Comparison of ENCODE assay signal across 8 mouse cellular contexts in genomic region chr7:68976813-68977752, GRCm38 (mm10).
DNase-seq lines count a peak whose midpoint lies in the region; ATAC-seq lines count a peak whose summit lies in the region.

No protein-coding gene starts in this region.

- no peak overlapping the region for H3K4me2 ChIP-seq in hindbrain, embryonic 13.5 days
- no peak overlapping the region for H3K4me2 ChIP-seq in forebrain, embryonic 13.5 days
- H3K4me2 ChIP-seq in stomach, embryonic 16.5 days (ENCODE audit: low read depth, low read length): 0 out of 2 replicates have a peak overlapping the region, but pooled peaks have one; percentile 15

- DNase-seq in hindbrain, embryonic 10.5 days (ENCODE audit: low spot score): peak; percentile 46
- DNase-seq in ZHBTc4 (ENCODE audit: low read depth, low spot score): peak; percentile 18
- DNase-seq in kidney, postnatal 14 days: peak; percentile 76
- DNase-seq in lung, postnatal 10 days: peak; percentile 78

- H3K9ac ChIP-seq in hindbrain, embryonic 13.5 days: no peak overlapping the region
- no peak overlapping the region for H3K9ac ChIP-seq in forebrain, embryonic 13.5 days
- no peak overlapping the region for H3K9ac ChIP-seq in stomach, embryonic 16.5 days (ENCODE audit: low read length)

- no peaks in the 10 kb centered on the region for H3K36me3 ChIP-seq in hindbrain, embryonic 10.5 days
- no peaks in the 10 kb centered on the region for H3K36me3 ChIP-seq in hindbrain, embryonic 13.5 days
- H3K36me3 ChIP-seq in forebrain, embryonic 13.5 days (ENCODE audit: poor library complexity, severe bottlenecking): no peaks in the 10 kb centered on the region
- H3K36me3 ChIP-seq in stomach, embryonic 16.5 days (ENCODE audit: control insufficient read depth, insufficient read depth, low read length): no peaks in the 10 kb centered on the region

- peaks cover 36% of the 10 kb centered on the region for H3K4me1 ChIP-seq in hindbrain, embryonic 10.5 days (replicated peaks)
- peaks cover 14% of the 10 kb centered on the region; the same call in 1 of the 2 replicates for H3K4me1 ChIP-seq in hindbrain, embryonic 13.5 days (replicated peaks)
- H3K4me1 ChIP-seq in forebrain, embryonic 13.5 days: peaks cover 27% of the 10 kb centered on the region
- H3K4me1 ChIP-seq in stomach, embryonic 16.5 days (ENCODE audit: control insufficient read depth, insufficient read depth, low read length): no peaks in the 10 kb centered on the region

- peak overlapping the region; percentile 67; the same call in 1 of the 2 replicates for H3K27ac ChIP-seq in hindbrain, embryonic 10.5 days
- no peak overlapping the region for H3K27ac ChIP-seq in hindbrain, embryonic 13.5 days
- no peak overlapping the region for H3K27ac ChIP-seq in forebrain, embryonic 13.5 days
- H3K27ac ChIP-seq in stomach, embryonic 16.5 days (ENCODE audit: low read length): no peak overlapping the region

- H3K9me3 ChIP-seq in hindbrain, embryonic 10.5 days: no peaks in the 10 kb centered on the region
- H3K9me3 ChIP-seq in hindbrain, embryonic 13.5 days: no peaks in the 10 kb centered on the region
- no peaks in the 10 kb centered on the region for H3K9me3 ChIP-seq in forebrain, embryonic 13.5 days (replicated peaks)
- no peaks in the 10 kb centered on the region for H3K9me3 ChIP-seq in stomach, embryonic 16.5 days (replicated peaks; ENCODE audit: control insufficient read depth, low read length)

- H3K4me3 ChIP-seq in hindbrain, embryonic 10.5 days: no peak overlapping the region
- no peak overlapping the region for H3K4me3 ChIP-seq in hindbrain, embryonic 13.5 days
- H3K4me3 ChIP-seq in forebrain, embryonic 13.5 days: no peak overlapping the region
- no peak overlapping the region for H3K4me3 ChIP-seq in stomach, embryonic 16.5 days (replicated peaks; ENCODE audit: low read length)

- H3K27me3 ChIP-seq in hindbrain, embryonic 10.5 days (ENCODE audit: insufficient read depth, poor library complexity, severe bottlenecking): no peaks in the 10 kb centered on the region; the same call in 1 of the 2 replicates
- 0 out of 2 replicates have a peak, but pooled peaks cover 6% of the 10 kb centered on the region for H3K27me3 ChIP-seq in hindbrain, embryonic 13.5 days
- no peaks in the 10 kb centered on the region; the same call in 1 of the 2 replicates for H3K27me3 ChIP-seq in forebrain, embryonic 13.5 days
- no peaks in the 10 kb centered on the region for H3K27me3 ChIP-seq in stomach, embryonic 16.5 days (ENCODE audit: control insufficient read depth, insufficient read depth, low read length)

- ATAC-seq in hindbrain, embryonic 13.5 days (ENCODE audit: low FRiP score): no peak
- ATAC-seq in forebrain, embryonic 13.5 days: peak; percentile 88
- ATAC-seq in stomach, embryonic 16.5 days (ENCODE audit: insufficient read depth, low FRiP score): no peak
- ATAC-seq in activated CD4-positive, CD25-positive, alpha-beta regulatory T cell, adult 4 months: no peak

- WGBS in hindbrain, embryonic 10.5 days: 58% methylated on average over 7 of the region's 7 CpGs
- 54% methylated on average over 7 of the region's 7 CpGs for WGBS in hindbrain, embryonic 13.5 days
- WGBS in forebrain, embryonic 13.5 days: 58% methylated on average over 7 of the region's 7 CpGs
- 41% methylated on average over 7 of the region's 7 CpGs for WGBS in stomach, embryonic 16.5 days

Comparison
In these comparisons a context has a peak if more than half of its experiments do, and no peak if none do; other contexts are left out.
1. DNase-seq: peak in every context shown above with its lines; median percentile 78 in lung, postnatal 10 days; 76 in kidney, postnatal 14 days; 46 in hindbrain, embryonic 10.5 days; 18 in ZHBTc4.